Mouse (Mus musculus): ENCODE results near the gene Gle1. TPM values are rescaled to one million over a fixed set of nuclear protein-coding genes. Genes with fewer than 3 reads are reported as not detected.

Gene Gle1
- total RNA-seq, 2 experiments from 2014 or later = 17.5 to 20.2 TPM

DNA sequence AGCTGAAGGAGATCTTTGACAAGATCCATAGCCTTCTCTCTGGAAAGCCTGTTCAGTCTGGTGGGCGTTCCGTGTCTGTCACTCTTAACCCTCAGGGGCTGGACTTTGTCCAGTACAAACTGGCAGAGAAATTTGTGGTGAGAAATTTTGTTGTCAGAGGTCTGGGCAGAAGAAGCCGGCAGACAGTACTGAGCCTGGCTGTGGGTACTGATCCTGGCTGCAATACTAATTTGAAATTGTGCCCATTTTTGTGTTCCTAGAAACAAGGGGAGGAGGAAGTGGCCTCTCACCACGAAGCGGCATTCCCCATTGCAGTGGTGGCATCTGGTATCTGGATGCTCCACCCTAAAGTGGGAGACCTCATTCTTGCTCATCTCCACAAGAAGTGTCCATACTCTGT lies 13.7 kb downstream of the Gle1 start:
- intact Hi-C loops (cut with DNase I; ENCODE audit: low total_unique reads) = no loop called here
- DNase-seq = no peak

DNA sequence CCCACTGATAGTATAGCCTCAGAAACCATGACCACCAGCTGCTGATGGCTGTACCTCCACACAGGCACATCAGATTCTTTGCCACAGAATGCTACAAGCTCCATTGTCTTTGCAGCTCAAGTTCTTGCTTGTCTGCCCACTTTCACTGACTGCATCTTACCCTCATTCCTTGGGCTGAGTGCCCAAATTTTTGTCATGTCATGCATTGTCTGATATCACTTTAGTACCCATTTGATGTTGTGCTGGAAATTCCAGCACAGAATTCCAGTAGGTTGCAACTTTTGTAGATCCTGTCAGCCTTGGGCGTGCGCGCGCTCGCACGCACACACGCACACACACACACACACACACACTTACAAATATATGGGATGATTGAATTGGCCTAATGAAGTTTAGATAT lies 26.0 kb downstream of the Gle1 start:
- intact Hi-C loops (cut with DNase I; ENCODE audit: low total_unique reads) = no loop called here
- no peak for DNase-seq

DNA sequence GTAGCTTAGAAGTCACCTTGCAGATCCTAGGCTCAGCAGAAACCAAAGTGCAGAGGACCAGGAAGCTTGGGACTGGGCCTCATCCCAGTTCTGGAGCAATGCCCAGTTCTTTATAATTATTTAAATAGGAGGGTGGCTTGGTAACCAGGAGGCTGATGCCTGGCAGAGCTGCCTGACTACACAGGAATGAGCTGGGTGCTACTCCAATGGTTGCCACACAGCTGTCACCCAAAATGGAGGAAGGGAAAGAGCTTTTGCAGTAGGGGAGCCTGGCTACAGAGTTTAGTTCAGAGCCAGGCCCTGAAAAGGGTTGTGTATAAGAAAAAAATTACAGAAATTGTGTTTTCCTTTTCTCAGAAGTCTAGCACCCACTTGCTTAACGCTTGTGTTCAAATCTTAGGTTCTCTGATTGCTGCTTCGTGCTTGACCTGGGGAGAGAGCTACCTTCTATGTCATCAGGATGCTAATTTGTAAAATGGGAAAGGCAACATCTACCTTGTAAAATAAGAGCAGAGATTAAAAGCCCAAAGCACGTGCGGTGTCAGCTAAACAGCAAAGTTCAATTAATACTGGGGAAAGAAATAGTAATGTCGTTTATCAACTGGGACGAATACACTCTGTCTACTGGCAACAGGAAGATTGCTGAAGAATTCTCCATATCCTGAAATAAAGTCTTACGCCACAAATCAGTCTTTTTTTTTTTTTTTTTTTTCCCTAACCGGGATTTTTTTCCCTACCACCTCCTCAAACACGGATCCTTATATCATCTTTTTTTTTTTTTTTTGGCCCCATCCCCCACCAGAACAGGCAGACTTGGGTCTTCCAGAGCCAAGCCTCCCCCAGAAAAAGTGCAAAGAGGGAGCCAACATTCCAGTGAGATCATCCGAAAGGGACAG lies 29.4 kb downstream of the Gle1 start:
- intact Hi-C loops (cut with DNase I; ENCODE audit: low total_unique reads) = no loop called here
- peak; percentile 9 for DNase-seq

DNA sequence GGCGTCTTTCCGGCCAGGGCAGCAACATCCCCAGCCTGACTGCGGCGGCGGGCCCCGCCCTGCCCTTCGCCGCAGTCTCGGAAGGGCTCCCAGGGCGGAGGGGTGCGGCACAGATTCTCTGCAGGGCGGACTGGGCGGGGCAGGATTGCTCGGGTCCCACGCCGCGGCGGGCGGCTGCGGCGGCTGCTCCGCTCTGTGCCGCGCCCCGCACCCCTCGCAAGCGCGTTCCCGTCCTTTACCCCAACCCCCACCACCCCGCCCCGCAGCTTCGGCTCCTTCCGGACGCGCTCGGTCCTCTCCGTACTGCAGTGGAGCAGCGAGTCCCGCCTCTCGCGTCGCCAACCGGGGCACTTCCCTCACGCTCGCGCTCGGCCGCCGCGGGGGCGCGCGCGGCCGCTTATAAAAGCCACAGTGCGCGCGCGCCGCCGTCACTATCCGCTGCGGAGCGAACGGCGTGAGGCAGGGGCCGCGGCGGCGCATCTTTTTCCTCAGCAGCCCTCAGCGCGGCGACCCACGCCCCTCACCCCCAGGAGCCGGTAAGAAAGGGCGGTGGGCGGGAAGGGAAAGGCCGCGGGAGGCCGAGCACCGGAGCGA lies 30.1 kb downstream of the Gle1 start, which contains the start of gene Sptan1:
Sptan1 (plus strand) TSS at position 311 of the 594 bp plus-strand sequence.
- intact Hi-C loops (cut with DNase I; ENCODE audit: low total_unique reads) = no loop called here
- peak; percentile 98 for DNase-seq

DNA sequence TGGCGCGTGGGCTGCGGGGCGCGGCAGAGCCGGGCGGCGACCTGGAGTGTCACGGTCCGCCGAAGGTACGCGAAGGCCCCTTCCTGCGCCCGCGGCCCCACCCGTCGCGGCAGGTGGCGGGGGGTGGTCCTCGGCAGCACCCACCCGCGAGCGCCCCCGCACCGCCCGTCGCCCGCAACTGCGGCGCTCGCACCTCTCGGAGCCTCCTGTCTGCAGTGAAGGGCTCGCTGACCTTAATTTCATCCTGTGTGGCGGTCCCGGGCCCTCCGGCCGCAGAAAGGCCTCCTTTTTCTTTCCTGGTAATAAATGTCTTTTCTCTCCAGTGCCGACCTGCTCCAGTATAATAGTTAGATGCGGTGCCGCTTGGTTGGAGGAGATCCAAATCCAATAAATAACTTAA lies 30.7 kb downstream of the Gle1 start:
- intact Hi-C loops (cut with DNase I; ENCODE audit: low total_unique reads) = no loop called here
- peak; percentile 36 for DNase-seq

DNA sequence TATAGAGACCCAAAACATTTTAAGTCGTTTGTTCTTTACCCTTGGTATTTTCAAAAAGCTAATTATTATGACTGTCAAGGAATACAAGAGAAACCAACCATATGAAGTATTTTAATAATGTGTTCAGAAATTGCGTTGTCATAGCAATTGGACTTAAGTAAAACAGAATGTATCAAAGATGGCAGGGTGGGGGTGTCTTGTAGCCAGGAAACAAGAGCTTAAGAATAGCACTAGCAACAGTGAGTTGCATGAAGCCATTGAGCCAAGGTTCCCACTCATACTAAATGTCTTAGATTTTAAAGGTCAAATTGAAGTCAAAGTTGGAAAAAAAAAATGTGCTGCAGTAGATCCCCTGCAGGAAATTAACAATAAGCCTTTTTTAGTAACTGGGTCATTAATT lies 31.6 kb downstream of the Gle1 start:
- DNase-seq = no peak
- intact Hi-C loops (cut with DNase I; ENCODE audit: low total_unique reads) = no loop called here

DNA sequence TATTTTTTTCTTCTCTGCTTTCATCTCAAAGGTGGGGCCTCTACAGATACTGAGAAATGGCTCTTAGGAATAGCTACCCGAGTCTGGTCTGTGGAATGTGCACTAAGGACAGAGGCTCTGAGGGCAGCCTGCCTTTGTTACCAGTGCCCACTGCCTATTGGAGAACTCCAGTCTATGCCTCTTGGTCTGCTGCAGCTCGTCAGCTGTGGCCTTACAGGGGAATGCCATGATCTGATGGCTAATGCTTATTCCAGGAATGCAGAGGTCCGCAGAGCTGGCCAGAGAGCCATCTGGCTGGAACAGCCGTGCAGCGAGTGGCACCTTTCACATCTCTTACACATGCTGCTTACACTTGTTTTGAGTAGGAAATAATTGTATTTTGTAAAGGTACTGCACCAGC lies 32.5 kb downstream of the Gle1 start:
- intact Hi-C loops (cut with DNase I; ENCODE audit: low total_unique reads) = no loop called here
- DNase-seq = peak; percentile 9

DNA sequence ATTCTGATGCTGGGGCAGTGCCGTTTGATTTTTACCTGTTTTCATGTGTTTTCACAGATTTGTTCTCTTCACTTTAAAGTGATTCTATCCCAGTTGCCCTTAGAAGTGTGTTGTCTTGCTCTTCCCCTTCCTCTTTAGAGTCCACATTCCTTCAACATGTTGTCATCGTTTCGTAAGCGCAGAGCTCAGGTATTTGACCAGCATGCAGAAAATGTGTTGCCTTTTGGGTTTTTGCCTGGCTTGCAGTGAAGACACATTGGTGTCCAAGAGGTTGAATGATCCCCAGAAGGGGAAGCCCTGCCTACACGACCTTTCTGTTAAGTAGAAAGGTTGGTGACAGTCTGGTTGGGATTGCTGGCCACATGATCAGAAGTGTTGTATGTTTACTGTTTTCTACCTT lies 33.4 kb downstream of the Gle1 start:
- intact Hi-C loops (cut with DNase I; ENCODE audit: low total_unique reads) = no loop called here
- DNase-seq = no peak

DNA sequence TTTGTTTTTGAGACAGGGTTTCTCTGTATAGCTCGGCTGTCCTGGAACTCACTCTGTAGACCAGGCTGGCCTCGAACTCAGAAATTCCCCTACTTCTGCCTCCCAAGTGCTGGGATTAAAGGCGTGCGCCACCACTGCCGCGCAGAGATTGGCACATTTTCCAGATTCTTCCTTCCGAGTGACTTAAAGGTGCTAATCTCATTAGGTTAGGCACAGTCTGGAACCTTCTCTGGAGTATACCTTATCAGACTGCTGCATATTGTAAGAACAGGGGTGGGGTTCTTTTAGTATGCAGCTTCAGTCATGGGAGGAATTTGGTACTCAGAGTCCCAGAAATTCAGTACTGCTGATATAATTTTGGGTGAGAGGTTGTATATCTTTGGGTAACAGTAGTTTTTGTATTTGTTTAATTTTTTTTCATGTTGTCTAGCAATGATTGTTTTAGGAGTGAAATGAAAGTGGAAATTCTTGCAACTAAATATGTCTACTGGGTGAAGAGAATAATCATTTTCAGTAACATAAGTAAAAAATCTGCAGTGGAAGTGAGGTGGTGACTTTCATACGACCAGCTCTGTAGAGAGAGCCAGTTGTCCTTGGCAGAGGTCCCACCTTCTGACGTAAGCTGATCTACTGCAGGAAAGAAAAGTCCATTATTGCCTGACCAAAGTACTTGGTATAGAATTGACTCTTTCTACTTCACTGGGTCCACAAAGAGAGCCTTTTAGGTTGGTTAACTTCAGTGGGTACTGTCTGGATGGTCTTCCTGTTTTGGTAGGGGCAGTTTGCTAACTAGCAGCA lies 36.8 kb downstream of the Gle1 start:
- intact Hi-C loops (cut with DNase I; ENCODE audit: low total_unique reads) = no loop called here
- peak; percentile 68 for DNase-seq

DNA sequence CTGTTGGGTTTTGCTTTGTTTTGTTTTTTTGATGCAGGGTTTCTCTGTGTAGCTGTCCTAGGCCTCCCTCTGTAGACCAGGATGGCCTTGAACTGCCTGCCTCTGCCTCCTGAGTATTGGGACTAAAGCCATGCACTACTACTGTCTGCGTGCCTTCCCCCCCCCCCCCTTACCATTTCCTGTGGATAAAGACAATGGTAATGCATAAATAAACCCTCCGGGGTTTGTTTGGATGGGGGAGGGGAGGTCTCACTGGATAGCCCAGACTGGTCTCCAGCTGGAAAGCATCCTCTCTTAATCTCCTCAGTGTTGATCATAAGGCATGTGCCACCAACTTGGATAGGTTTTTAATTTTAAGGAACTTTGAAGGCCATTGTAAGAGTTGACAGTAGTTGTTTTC lies 38.3 kb downstream of the Gle1 start:
- intact Hi-C loops (cut with DNase I; ENCODE audit: low total_unique reads) = no loop called here
- no peak for DNase-seq

DNA sequence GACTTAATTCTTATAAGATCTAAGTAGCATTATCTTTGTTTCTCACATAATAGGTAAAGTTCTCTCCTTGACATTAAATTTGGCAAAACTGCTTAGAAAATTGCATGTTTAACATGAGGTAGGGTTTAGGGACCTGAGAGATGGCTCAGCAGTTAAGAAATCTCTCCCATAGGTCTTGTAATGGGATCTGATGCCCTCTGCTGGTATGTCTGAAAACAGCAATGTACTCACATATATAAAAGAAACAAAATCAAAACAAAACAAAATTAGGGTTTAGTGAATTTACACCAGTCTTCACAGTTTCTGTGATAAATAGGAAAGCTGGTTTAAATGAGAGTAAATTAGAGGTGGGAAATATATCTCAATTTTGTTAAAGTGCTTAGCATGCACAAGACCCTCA lies 42.1 kb downstream of the Gle1 start:
- DNase-seq = peak; percentile 17
- intact Hi-C loops (cut with DNase I; ENCODE audit: low total_unique reads) = no loop called here

DNA sequence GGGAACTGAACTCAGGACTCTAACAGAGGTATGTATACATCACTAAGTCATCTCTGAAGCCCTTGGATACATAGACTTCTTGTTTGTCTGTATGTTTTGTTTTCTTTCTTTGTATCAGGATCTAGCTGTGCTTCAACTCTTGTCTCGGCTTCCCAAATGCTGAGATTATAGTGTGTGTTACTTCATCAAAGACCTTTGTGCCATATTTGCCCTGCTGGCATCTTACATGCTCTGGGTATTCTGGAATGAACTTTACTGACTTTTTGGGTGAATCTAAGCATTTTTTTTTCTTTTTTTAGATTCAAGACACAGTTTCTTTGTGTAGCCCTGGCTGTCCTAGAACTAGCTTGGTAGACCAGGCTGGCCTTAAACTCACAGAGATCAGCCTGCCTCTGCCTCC lies 45.4 kb downstream of the Gle1 start:
- DNase-seq = no peak
- intact Hi-C loops (cut with DNase I; ENCODE audit: low total_unique reads) = loop anchor here (5.0 kb wide), 1 partner anchor 43 kb away; the partner anchor contains the start of gene Gle1

DNA sequence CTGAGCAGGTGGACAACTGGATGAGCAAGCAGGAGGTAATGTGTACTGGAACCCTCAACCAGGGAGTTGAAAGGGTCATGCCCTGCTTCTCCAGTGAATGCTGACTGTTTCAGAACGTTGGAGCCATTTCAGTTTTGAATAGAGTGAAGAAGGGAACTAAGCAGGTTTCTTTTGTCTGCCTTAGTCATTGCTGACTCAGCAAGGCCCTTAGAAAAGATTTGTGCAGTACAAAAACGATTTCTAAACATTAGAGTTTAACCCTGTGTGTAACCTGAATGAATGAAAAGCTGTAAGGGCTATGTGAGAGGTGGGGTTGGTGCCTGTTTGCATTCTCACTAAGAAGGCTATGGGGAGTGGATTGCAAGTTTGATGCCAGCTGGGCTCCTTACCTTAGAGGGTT lies 56.7 kb downstream of the Gle1 start:
- intact Hi-C loops (cut with DNase I; ENCODE audit: low total_unique reads) = no loop called here

DNA sequence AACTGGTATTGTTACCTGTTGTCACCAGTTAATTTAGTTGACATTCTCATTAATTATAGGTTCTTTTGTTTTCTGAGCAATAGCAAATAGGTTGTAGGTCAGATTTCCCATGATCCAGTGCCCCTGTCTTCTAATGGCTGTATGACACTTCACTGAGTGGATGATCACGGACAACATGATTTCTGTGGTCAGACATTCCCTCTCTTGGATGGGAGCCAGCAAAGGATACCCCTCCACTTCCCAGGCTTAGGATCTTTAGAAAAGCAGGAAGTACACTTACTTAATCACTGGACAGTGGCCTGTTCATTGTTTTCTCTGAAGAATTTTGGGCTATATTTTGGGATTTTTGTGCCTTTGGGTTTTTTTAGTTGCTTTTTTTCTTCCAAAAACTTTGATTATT lies 73.9 kb downstream of the Gle1 start:
- intact Hi-C loops (cut with DNase I; ENCODE audit: low total_unique reads) = no loop called here
- DNase-seq = no peak

More for the DNA sequence above, 56.7 kb downstream of the Gle1 start:
- no peak for DNase-seq

Small RNA genes within 50 kb of the gene (microRNA-seq; reads per million reads assigned to microRNA genes)
- 0 to 0.50 reads per million in 2 experiments for gene Mir6997

Other genes starting within 250 kb of the Gle1 start
- gene Gm13420, start 183.7 kb upstream of the Gle1 start, total RNA-seq (2021) = not detected
- gene Gm13547, start 176.1 kb upstream of the Gle1 start, total RNA-seq (2021) = not detected
- 10 to 100 TPM in 1 of 2 experiments, 1 to 10 TPM in 1; 6.7 to 10.7 TPM for gene Coq4, start 147.9 kb upstream of the Gle1 start, total RNA-seq (2021)
- 10 to 100 TPM; 28.0 to 28.3 TPM for gene Trub2, start 146.9 kb upstream of the Gle1 start, total RNA-seq (2021)
- gene Slc27a4, start 132.8 kb upstream of the Gle1 start, total RNA-seq (2021) = 10 to 100 TPM in 1 of 2 experiments, 1 to 10 TPM in 1; 8.6 to 10.1 TPM
- gene Urm1, start 115.4 kb upstream of the Gle1 start, total RNA-seq (2021) = 10 to 100 TPM; 21.1 to 21.9 TPM
- gene Cercam, start 66.3 kb upstream of the Gle1 start, total RNA-seq (2021) = 10 to 100 TPM; 17.7 TPM
- gene Odf2, start 46.2 kb upstream of the Gle1 start, total RNA-seq (2021) = 10 to 100 TPM; 15.1 to 16.1 TPM
- 10 to 100 TPM; 90.6 to 96.0 TPM for gene Sptan1, start 30.1 kb downstream of the Gle1 start, total RNA-seq (2021)
- gene Wdr34, start 113.5 kb downstream of the Gle1 start, total RNA-seq (2021) = 1 to 10 TPM; 3.2 to 3.3 TPM
- 10 to 100 TPM; 75.4 to 90.4 TPM for gene Set, start 122.0 kb downstream of the Gle1 start, total RNA-seq (2021)
- 1 to 10 TPM; 5.9 to 6.4 TPM for gene Pkn3, start 142.3 kb downstream of the Gle1 start, total RNA-seq (2021)
- 1 to 10 TPM; 3.5 to 4.0 TPM for gene Zdhhc12, start 158.2 kb downstream of the Gle1 start, total RNA-seq (2021)
- 10 to 100 TPM; 17.7 to 20.6 TPM for gene Zer1, start 189.2 kb downstream of the Gle1 start, total RNA-seq (2021)
- gene Tbc1d13, start 198.3 kb downstream of the Gle1 start, total RNA-seq (2021) = 10 to 100 TPM; 12.0 to 13.7 TPM
- 10 to 100 TPM; 44.4 to 49.4 TPM for gene Endog, start 236.1 kb downstream of the Gle1 start, total RNA-seq (2021)
- gene Spout1, start 243.0 kb downstream of the Gle1 start, total RNA-seq (2021) = 1 to 10 TPM; 5.9 to 6.1 TPM

Measured in gastrocnemius, postnatal 14 days (tissue).